Mouse (Mus musculus): ENCODE data around the gene Sox5.

Sox5 gene

DNA sequence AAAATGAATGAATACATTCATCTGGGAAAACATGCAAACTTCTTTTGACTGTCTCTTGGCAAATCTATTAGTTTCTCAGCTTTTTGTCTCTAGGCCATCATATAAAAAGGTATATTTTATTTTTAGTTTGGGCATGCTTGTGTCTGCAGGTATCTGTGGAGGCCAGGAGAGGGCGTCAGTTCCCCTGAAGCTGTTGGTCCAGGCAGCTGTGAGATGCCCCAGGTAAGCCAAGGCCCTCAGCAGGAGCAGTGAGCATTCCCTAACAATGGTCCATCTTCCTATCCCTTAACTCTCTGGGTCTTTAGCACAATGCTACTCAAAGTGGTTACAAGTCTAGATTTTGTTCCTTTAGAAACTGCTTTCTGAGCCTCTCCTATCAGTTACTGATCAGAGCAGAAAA lies 338.1 kb downstream of the Sox5 start:
- CTCF ChIA-PET = interaction anchor here (0.6 kb wide), 1 partner anchor 1357 kb away, joined by 10 read pairs; no protein-coding TSS in a partner anchor

DNA sequence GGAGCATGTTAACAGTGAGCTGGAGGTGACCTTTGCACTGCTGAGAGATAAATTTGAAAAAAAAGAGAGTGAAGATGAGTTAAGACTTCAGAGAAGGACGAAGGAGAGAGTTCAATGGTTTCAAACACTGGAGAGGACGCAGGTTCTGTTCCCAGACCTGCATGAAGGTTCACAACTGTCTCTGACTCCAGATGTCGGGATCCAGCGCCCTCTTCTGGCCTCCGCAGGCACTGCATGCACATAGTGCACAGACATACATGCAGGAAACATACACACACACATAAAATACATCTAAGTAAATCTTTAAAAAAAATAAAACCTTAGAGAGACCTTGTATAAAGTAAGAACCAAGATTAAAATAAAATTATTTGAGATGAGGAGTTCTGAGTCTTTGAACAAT lies 352.5 kb downstream of the Sox5 start:
- CTCF ChIA-PET = no interaction called here

DNA sequence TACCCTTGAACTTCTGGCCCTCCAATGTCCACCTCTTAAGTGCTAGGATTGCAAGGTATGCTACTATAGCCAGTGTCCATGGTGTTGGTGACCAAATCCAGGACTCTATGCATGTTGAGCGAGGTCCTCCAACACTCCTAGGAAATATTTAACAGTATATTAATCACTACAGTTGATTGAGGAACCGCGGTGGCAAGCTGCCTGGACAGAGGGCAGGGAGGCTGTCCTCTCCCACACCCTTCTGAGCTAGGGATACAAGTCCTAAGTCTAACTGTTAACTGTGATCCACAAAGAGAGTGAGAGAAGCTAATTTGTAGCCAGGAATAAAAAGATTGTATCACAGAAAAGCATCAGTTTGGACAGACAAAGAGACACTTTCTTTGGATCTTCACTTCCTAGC lies 373.7 kb downstream of the Sox5 start:
- CTCF ChIA-PET = no interaction called here

DNA sequence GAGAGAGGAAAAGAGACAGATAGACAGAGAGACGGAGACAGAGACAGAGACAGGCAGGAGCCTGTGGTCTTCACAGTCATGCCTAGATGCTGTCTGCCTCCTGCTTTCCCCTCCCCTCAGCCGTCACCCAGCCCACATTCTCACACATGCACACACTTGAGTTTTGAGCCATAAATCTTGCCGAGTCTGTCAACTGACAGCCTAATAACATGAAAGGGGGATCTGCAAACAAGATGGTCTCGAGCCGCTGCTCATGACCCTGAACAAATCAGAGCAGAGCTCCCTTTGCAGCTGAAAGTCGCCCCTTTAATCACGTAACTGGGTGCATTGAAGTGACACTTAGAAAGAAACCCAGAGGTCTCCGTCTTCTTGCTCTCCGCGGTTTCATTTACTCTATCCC lies 383.7 kb downstream of the Sox5 start:
- CTCF ChIA-PET = no interaction called here

DNA sequence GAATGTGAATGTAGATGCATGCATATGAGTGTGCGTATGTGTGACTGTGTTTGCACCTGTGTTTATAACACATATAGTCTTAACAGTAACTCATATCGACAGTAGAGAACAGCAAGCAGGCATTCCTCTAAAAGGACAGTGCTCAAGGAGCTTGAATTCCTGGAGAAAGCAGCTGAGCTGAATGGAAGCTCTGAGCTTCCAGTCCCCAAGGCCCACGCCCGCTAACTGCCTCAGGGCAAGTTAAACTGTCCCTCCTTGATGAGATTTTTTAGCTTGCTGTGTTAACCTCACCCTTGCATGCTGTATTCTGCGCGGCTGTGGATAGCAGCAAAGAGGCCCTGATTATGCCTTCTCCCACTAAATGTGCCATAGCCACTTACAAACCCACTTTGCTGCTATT lies 388.6 kb downstream of the Sox5 start:
- CTCF ChIA-PET = no interaction called here

DNA sequence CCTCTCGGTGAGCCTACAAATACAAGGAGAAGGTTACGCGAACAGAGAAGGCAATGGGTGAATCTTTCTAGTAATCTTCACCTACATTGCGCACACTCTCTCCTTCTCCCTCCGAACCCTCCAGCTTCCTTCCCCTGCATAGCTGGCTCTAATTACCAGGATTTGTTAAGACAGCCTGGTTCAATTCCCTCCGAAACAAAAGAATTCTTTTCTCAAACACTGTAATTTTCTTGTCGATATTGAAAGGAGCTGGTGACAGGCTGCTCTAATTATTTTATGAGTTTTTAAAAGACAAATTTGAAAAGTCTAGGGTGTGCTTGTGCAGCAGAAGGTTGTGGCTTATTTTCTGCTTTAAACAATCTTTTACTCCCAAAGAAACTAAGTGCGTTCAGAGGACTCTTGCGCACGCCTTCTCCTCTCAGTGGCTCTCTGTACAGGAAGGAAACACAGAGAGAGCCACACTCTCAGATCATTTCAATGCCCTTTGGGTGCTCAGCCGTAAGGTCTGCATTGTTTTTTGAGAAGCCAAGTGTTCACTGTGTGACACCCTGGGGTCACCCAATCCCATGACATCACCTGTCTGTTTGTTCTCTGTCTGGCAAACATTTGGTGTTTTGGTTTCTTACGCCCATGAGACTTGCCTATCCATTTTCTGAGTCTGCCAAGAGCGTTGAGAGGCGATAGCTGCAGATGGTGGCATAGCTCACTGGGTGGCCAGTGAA lies 392.3 kb downstream of the Sox5 start:
- CTCF ChIA-PET = interaction anchor here (0.7 kb wide), 1 partner anchor 552 kb away, joined by 3 read pairs; no protein-coding TSS in a partner anchor

DNA sequence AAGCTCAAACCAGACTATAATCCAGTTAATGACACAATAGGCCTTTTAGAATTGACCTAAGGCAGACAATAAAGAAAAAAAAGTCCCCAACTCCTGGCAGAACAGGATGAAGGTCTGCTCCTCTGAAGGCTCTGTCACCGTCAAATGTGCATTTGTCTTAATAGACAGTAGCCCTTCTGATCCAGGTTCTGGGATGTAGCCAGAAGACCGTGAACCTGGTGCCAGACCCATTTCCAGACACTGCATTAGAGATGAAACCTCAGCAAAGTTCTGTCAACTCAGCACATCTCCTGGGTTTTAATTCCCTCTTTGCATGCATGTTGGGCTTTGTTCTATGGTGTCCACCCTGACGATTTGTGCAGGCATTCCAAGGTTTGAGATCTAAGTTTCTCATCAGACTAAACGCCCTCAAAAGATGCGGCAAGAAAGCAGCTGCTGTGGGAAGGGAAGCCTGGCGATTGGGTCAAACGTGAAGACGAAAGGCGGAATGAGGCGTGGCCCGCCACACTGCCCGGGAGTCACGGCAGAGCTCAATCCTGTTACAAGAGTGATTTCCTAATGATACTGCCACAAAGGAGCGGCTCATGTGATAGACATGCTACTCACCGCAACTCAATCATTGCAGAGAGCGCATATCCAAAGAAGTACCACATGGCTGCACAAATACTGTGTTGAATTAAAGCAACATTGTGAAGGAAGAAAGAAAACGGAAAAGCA lies 394.1 kb downstream of the Sox5 start:
- CTCF ChIA-PET = no interaction called here

DNA sequence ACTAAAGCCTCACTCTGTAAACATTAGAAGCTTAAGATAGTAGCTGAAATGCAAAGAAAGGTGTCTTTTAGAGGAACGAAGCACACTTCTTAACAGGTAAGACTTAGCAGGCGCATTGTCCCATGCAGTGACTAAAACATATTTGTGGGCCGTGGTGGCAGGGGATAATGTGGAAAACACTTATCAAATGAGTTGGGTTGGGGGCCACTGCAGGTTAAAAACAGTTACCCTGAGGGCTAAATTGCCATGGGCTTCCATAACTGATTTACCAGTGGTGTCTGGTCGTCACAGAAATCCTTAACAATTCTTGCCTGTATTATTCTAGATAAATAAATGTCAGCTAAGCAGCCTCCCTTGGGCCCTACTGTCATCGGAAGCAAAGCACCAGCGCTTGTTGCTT lies 401.1 kb downstream of the Sox5 start:
- CTCF ChIA-PET = no interaction called here

DNA sequence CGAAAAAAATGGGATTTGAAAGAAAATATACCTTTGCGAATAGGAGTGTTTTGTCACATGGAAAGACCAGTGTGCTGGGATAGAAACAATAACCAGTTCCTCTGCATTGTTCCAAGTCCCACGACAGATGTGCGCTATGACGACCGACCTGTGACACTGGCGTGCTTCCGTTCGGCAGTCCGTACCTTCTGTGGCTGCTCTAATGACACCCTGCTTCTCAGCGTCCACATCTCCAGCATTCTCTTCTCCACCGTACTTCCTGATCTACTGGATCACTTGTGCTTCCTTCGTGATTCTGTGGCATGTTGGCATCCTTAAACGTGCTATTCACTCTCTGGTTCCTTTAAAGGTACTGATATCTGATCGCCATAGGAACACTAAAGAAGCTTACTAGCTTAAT lies 401.6 kb downstream of the Sox5 start:
- CTCF ChIA-PET = no interaction called here

DNA sequence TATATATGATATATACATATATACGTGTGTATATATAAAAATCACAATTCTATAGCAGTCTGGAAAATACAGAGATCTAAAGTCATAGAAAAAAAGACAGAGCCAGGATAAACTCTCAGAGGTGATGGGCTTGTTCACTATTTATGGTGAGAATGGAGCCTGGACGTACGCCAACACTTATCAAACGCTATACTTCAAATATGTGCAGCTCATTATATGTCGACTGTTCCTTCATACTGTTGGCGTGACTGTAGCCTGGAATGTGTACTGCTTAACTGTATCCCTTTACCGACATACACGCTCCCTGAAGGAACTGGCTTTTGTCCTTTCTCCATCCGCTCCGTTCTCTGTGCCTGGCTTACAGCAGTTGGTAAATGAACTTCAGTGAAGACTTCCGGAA lies 407.0 kb downstream of the Sox5 start:
- CTCF ChIA-PET = no interaction called here

DNA sequence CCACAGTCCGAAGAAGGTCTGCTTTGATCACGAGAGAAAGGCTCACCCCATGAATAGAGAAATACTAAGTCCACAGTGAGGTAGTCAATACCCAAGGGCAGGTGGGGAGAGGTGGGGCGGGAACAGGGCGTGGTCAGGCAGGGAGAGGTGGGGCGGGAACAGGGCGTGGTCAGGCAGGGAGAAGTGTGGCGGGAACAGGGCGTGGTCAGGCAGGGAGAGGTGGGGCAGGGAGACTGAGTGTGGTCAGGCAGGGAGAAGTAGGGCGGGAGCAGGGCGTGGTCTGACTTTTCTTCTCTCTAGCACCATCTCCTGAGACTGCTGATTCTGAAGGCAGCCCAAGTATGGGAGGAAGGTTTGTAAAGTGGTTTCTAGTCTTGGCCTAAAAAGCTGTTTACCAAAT lies 411.1 kb downstream of the Sox5 start:
- CTCF ChIA-PET = no interaction called here

DNA sequence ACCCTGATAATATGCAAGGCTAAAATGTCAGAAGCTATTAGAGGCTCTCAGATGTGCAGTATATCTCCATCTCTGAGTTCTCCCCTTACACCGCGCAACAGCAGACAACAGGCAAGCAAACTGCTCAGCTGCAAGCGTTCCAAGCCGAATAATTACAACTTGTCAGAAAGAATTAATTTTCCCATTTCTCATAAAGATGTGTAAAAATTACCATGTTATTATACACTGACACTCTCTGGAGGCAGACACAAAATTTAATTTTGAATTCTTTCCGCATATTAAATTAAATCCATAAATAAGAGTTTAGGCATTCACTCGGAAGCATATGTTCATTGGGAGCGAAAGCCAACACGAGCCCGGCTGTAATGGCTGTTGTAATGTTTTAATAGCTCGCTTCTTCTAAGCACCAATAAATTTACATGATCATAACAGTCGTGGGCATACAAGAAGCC lies 414.1 kb downstream of the Sox5 start:
- CTCF ChIA-PET = no interaction called here

DNA sequence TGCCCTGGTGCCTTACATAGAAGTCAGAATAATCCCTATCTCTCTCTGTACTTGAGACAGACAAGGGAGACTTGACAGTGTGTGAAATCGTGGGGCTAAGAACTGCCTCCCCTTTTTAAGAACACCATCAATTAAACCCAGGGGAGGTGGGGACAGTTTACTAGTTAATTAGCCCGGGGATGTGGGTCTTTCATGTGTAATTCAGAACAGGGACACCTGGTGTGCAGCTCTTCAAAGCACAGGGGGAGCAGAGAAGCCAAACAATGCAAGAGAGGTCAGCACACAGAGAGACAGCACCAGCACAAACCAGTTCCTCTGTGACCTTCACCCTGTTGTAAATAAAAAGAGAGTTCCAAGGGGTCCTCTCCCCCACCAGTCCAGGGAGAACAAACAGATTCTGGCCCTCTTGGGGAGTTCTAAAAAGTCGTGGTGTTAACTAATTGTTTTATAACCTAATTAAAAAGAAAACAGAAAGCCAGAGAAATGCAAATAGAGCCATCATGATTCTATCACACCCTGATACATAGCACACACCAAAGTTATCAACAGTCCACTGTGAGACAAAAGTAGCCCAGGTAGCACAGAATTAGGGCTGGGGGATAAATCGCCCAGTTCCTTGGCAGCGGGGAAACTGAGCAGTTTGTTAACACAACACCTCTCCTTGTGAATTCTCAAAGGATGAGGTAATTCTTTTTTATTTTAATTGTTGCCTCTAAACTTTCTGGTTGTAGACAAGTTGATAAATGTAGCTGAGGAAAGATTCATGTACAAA lies 420.3 kb downstream of the Sox5 start:
- CTCF ChIA-PET = interaction anchor here (0.6 kb wide), 1 partner anchor 212 kb away, joined by 6 read pairs; no protein-coding TSS in a partner anchor

DNA sequence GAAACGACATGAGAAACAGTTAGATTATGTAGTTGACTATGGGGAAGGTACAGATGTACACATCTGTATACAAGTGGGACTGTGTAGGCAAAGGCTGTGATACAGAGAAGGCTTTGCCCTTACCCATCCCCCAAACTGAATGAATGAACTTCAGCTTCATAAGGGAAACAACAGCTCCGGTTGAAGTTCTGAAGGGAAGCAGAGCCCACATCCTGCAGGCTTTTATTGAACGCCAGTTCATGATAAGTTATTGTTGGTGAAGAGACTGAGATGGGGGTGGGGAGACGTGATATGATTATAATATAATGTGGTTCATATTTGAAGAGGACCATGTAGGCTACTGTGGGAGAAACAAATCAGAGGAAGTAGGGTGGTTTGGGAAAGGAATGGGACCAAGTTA lies 424.7 kb downstream of the Sox5 start:
- CTCF ChIA-PET = no interaction called here

DNA sequence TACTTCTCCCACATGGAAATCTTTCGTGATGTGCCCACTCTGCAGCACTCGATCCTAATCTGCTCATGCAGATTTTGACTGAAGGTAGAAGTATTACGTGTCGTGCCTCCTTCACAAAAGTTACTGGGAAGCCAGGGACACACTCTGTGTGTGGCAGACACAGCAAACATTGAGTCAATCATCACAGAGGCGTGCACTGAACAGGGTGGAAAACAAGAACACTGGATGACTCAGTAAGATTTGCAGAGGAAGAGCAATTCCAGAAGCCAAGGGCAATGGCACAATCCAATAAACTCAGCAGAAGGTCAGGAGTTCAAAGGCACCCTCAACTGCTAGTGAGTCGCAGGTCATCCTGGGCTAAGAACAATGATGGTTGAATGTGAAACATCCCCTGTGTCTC lies 430.7 kb downstream of the Sox5 start:
- CTCF ChIA-PET = no interaction called here

DNA sequence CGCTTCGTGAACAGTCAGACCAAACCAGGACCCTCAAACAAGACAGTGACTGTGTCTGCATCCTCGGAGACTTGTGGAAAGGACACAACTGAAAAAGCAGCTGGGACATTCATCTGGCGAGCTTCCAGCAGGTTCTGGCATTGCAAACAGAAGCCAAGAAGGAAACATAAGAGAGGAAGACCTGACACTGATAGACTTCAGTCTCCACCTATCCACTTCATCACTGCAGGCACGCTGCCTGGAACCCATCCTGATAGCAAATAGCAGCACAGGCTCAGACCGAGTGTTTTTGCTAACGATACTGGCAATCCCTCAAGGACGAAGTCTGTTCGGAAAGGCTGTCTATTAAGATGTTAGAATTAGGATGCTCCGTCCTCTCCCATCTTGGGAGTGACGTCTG lies 438.4 kb downstream of the Sox5 start:
- CTCF ChIA-PET = no interaction called here

DNA sequence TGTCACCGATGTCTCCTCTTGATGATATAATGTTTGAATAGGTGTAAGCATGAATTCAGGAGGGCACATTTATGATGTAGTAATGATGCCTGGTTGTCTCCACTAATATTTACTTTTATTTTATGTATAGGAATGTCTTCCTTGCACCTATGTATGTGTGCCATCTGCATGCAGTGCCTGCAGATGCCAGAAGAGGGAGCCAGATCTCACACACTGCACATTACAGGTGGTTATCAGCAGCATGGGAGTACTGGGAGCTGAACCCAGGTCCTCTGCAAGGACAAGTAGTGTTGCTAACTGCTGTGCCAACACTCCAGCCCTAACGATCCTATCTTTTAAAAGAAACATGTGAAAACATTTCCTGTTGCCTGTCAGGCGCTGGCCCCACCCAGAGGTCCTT lies 442.2 kb downstream of the Sox5 start:
- CTCF ChIA-PET = no interaction called here

DNA sequence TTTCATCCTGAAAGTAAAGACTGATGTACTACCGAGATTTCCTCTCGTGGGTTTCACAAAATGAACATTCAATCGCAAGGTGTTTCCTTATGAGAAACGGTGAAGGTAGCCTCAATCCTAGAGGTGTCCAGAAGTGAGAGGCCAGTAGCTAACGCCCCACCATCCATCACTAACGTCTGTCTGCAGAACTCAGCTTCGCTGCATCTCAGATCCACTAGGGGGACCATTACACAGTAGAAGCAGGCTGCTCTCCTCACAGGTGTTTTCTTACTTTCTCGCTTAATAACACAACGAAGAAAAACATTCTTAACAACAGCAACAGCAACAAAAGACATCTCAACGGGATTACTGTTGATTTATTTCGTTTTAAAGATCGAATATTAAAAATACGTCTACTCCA lies 442.8 kb downstream of the Sox5 start:
- CTCF ChIA-PET = no interaction called here

DNA sequence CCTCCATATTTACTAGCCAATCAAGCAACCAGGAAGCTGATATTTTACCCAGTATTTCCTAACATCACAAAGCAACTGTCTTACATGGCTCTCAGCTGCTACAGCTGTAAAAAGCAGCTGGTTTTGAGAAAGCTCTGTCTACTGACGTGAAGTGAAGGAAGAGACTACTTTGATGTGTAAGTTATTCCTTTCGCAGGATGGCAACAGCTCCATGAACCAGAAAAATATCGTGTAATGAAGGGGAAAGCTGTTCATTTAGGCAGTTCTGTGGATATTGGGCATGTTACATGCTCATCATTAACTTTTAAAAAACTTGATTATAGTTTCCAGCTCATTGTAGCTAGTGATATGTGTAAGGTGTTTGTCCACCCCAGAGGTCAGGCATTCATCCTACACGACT lies 443.6 kb downstream of the Sox5 start:
- CTCF ChIA-PET = no interaction called here

DNA sequence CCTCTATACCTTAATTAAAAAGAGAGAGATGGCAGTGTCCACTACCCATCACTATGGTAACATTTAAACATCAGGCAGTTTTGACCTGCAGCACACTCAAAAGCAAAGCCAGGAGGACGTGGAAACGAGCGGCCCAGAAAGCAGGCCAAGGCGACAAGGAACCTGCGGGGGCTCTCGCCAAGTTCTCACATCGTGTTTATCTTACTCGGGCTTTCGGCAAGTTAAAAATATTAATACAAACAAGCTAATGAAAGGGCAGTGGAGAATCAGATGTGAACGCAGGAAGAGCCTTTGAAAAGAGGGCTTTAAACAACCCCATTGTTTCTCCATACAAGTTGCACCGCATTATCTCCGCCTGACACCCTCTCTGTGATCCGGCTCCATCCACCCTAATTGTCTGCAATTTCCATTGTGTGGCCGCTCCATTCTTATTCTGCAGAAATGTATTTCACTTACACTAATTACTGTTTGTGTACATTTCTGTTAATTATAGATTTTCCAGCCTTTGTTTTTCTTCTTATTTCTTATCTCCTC lies 444.3 kb downstream of the Sox5 start:
- CTCF ChIA-PET = no interaction called here

DNA sequence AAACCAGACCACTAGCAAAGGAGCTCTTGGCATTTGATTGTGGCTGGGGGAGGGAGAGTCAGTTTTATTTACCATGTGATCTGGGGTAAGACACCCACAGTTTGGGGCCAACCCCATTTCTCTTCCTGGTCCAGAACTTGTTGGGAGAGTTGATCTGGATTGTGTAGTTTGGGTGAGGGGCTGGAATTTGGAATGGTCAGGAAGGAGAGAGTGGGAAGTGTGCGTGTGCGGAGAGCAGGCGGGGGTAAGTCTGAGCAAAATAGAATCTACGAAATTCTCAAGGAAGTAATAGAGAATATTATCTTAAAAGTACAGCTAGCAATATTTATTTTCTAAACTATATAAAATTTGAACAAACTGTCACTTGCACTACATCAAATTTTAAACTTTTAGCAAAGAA lies 445.0 kb downstream of the Sox5 start:
- CTCF ChIA-PET = no interaction called here

DNA sequence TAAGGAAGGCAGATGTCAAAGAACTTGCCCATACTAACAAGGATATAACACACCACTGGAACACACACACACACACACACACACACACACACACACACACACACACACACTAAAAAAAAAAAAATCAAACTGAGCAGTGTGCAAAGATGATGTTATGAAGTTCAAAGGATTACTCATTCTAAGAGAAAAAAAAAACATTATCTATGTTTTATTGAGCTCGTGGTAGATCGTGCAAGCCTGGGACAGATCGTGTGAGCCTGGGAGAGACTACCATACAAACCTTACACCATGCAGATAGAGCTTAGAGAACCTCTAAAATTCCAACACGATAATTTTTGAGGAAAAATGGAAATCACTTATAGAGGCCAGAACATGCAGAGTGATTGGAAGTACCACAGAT lies 448.6 kb downstream of the Sox5 start:
- CTCF ChIA-PET = no interaction called here

DNA sequence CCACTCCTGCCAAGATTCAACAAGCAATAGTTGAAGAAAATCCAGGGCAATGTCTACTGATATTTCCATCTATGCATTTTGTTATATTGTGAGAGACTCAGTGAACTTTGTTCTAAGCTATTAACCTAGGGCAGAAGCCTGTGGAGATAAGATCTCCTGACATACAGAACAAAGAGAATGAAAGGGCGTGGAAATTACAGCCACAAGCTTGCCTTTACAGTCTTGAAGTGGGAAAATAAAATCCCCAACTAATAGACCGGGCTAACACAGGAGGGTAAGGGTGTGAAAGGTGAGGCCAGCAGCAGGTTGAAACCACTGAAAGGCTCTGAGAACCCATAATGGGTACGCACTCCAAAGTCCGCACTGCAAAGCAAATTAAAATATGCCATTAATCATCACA lies 449.8 kb downstream of the Sox5 start:
- CTCF ChIA-PET = no interaction called here
